Mouse (Mus musculus): ENCODE data around the gene Kif5a. TPM values are rescaled to one million over a fixed set of nuclear protein-coding genes. Genes with fewer than 3 reads are reported as not detected.

The Kif5a gene
- polyA plus RNA-seq, 1 experiment from 2014 or later = 118 TPM

DNA sequence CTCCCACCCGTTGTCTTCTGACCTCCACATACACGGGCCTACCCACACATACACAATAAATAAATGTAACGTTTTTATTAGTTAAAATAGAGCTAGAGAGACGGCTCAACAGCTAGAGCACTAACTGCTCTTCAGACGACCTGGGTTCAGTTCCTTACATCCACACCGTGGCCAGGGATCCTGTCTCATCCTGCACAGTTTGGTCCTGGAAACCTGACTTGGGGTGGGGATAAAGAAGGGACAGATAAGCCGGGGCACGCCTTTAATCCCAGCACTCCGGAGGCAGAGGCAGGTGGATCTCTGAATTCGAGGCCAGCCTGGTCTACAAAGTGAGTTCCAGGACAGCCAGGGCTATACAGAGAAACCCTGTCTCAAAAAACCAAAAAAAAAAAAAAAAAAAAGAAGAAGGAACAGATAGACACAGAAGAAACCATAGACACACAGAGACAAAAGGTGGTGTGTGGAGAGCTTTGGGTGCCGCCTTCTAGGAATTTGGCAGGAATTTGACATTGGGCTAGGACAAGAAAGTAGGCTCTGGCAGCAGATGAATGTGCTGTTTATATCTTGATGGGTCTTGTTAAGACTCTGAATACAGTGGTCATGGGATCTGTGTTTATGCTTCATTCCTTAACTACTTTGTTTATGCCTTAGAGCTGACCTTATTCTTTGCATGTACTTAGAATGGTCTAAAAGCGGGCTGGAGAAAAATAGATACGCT lies 49.3 kb downstream of the Kif5a start:
- 89% methylated on average over 13 of the region's 13 CpGs for WGBS
- DNase-seq (ENCODE audit: low spot score) (no peak), ATAC-seq (ENCODE audit: low FRiP score) (no peak)
- Histone ChIP-seq H3K4me1 (replicated peaks; ENCODE audit: control insufficient read depth, insufficient read depth, low read length) (peaks cover 17% of the 10 kb centered on the region), H3K27me3 (ENCODE audit: control insufficient read depth, insufficient read depth, low read length) (no peaks in the 10 kb centered on the region), H3K36me3 (replicated peaks; ENCODE audit: control insufficient read depth, insufficient read depth) (no peaks in the 10 kb centered on the region), H3K27ac (no peak overlapping the region), H3K9ac (no peak overlapping the region), H3K4me2 (replicated peaks) (no peak overlapping the region), H3K9me3 (ENCODE audit: control insufficient read depth, low read length) (no peaks in the 10 kb centered on the region), H3K4me3 (replicated peaks; ENCODE audit: low read length) (no peak overlapping the region)

DNA sequence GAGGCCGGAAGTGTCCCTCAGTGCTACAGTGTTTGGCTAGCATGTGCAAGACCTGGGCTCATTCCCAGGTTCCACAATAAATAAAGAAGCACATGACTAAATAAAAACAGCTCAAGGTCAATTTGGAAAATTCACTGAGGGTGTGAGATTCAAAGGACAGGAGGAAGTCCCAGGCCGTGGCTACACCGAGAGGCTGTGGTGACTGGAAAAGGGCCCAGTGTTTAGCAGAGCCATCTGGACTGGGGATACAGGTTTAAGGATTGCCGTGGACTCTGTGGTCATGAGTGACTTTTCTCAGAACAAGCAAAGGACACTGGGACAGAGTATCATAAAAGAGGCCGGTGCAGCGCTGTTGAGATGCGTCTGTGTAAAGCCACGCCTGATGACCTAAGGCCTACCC lies 49.9 kb downstream of the Kif5a start:
- no peak for ATAC-seq (ENCODE audit: low FRiP score)
- no peak overlapping the region for H3K4me3 ChIP-seq (replicated peaks; ENCODE audit: low read length)
- no peak overlapping the region for H3K4me2 ChIP-seq (replicated peaks)
- WGBS = 96% methylated on average over 8 of the region's 8 CpGs
- no peaks in the 10 kb centered on the region for H3K27me3 ChIP-seq (ENCODE audit: control insufficient read depth, insufficient read depth, low read length)
- no peak for DNase-seq (ENCODE audit: low spot score)
- H3K4me1 ChIP-seq (replicated peaks; ENCODE audit: control insufficient read depth, insufficient read depth, low read length) = peaks cover 17% of the 10 kb centered on the region
- H3K9ac ChIP-seq = no peak overlapping the region
- H3K36me3 ChIP-seq (replicated peaks; ENCODE audit: control insufficient read depth, insufficient read depth) = peaks cover 5% of the 10 kb centered on the region
- no peaks in the 10 kb centered on the region for H3K9me3 ChIP-seq (ENCODE audit: control insufficient read depth, low read length)
- no peak overlapping the region for H3K27ac ChIP-seq

DNA sequence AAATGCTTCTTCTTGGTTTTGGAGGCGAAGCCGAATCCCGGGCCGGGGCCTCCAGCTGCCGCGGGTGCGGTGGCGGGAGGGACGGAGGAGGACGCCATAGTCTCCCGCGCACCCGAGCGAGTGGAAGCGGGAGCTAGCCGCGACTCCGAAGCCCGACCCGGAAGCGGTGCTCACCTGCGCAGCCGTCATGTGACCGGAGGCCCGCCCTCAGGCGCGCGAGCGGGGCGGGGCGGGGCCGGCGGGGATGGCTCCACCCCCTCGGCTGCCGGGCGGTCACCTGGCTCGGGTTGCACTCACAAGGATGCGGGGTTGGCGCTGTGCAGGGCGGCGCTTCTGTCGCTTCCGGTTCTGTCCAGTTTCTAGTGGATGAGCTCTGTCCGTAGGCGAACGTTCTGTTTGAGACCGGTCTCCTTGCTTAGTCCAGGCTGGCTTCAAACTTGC lies 51.7 kb downstream of the Kif5a start, which contains the start of gene Pip4k2c:
Pip4k2c (minus strand) TSS at position 172 of the 441 bp plus-strand sequence.
- Histone ChIP-seq H3K4me1 (replicated peaks; ENCODE audit: control insufficient read depth, insufficient read depth, low read length) (peaks cover 17% of the 10 kb centered on the region), H3K36me3 (replicated peaks; ENCODE audit: control insufficient read depth, insufficient read depth) (peaks cover 23% of the 10 kb centered on the region), H3K27me3 (ENCODE audit: control insufficient read depth, insufficient read depth, low read length) (no peaks in the 10 kb centered on the region), H3K4me2 (replicated peaks) (peak within 1 kb of the TSS; percentile 89), H3K4me3 (replicated peaks; ENCODE audit: low read length) (peak within 1 kb of the TSS; percentile 73), H3K27ac (0 out of 2 replicates have a peak within 1 kb of the TSS, but pooled peaks have one; percentile 0), H3K9ac (peak within 1 kb of the TSS; percentile 75), H3K9me3 (ENCODE audit: control insufficient read depth, low read length) (no peaks in the 10 kb centered on the region)
- under 1% methylated on average over 47 of the region's 47 CpGs for WGBS
- ATAC-seq (ENCODE audit: low FRiP score) (peak; percentile 95), DNase-seq (ENCODE audit: low spot score) (peak; percentile 83)

DNA sequence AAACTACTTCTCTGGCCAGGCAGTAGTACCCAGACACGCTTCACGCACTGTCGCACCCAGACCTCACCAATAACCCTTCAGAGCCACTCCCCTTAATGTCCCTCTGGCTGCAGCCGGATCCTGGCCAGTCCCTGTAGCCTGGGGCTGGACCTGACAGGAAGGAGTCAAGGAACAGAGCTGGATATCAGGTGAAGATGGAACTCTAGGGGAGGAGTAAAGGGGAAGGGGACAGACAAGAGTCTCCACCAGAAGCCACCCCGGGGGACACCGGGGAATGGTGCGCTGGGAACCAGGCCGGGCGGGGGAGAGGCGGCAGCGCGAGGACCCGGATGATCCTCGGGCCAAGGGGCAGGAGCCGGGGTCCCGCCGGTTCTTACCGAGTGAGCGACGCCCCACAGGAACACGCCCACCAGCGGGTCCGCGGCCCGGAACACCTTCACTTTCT lies 52.2 kb downstream of the Kif5a start:
- no peaks in the 10 kb centered on the region for H3K9me3 ChIP-seq (ENCODE audit: control insufficient read depth, low read length)
- peaks cover 28% of the 10 kb centered on the region for H3K36me3 ChIP-seq (replicated peaks; ENCODE audit: control insufficient read depth, insufficient read depth)
- DNase-seq (ENCODE audit: low spot score) (no peak), ATAC-seq (ENCODE audit: low FRiP score) (peak; percentile 47)
- WGBS = 0% methylated on average over 25 of the region's 25 CpGs
- peak overlapping the region; percentile 75 for H3K9ac ChIP-seq
- H3K4me1 ChIP-seq (replicated peaks; ENCODE audit: control insufficient read depth, insufficient read depth, low read length) = peaks cover 17% of the 10 kb centered on the region
- H3K27me3 ChIP-seq (ENCODE audit: control insufficient read depth, insufficient read depth, low read length) = no peaks in the 10 kb centered on the region
- H3K4me3 ChIP-seq (replicated peaks; ENCODE audit: low read length) = peak overlapping the region; percentile 73
- no peak overlapping the region for H3K27ac ChIP-seq
- peak overlapping the region; percentile 89 for H3K4me2 ChIP-seq (replicated peaks)

DNA sequence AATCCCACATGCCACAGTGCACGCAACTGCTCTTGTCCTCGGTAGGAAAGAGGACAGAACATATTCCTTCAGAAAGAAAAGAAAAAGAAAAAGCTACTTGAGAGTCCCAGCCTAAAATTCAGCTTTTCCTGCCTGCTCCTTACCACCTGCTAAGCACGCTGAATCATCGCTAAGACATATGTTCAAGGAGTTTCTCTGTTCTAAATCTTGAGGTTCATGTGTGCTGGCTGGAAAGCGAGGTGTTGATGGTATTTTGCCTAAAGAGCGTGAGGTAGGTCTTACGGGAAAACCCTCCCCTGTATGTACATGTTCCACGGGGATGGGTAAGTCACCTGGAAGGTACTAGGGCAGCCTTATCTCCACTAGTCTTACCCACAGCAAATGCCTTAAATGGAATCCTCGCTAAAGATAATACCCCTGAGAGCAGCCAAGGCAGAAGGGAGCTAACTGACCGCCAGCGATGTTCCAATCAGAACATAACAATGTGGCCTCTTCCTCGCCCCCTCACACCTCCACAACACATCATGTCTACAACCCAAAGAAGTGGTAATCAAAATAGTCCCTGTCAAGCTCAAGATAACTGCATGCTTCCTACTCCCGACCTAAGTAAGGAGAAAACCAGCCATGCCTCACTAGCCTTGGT lies 53.1 kb downstream of the Kif5a start:
- Histone ChIP-seq H3K36me3 (replicated peaks; ENCODE audit: control insufficient read depth, insufficient read depth) (peaks cover 37% of the 10 kb centered on the region), H3K27ac (no peak overlapping the region), H3K4me3 (replicated peaks; ENCODE audit: low read length) (peak overlapping the region; percentile 73), H3K4me1 (replicated peaks; ENCODE audit: control insufficient read depth, insufficient read depth, low read length) (peaks cover 17% of the 10 kb centered on the region), H3K27me3 (ENCODE audit: control insufficient read depth, insufficient read depth, low read length) (no peaks in the 10 kb centered on the region), H3K9ac (peak overlapping the region; percentile 75; the same call in 1 of the 2 replicates), H3K4me2 (replicated peaks) (peak overlapping the region; percentile 89), H3K9me3 (ENCODE audit: control insufficient read depth, low read length) (no peaks in the 10 kb centered on the region)
- 87% methylated on average over 13 of the region's 13 CpGs for WGBS
- DNase-seq (ENCODE audit: low spot score) = no peak
- no peak for ATAC-seq (ENCODE audit: low FRiP score)

DNA sequence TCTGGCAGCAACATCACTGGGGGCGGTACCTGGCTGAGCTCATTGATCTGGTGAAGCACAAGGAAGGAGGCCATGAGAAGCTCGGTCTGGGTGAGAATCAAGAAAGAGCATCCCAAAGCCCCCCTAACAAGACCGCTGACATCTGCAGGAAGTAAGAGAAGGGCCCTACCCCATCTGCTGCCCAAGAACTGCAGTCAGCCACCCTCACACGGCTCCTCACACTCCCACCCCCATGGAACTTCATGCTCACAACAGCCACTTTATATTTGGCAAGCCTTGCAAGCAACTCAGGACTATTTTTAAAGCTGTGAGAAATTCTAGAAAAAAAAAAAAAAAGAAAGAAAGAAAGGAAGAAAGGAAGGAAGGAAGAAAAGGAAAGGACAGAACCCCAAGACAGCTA lies 54.2 kb downstream of the Kif5a start:
- Histone ChIP-seq H3K36me3 (replicated peaks; ENCODE audit: control insufficient read depth, insufficient read depth) (peaks cover 47% of the 10 kb centered on the region), H3K9ac (no peak overlapping the region), H3K27ac (no peak overlapping the region), H3K4me3 (replicated peaks; ENCODE audit: low read length) (no peak overlapping the region), H3K27me3 (ENCODE audit: control insufficient read depth, insufficient read depth, low read length) (no peaks in the 10 kb centered on the region), H3K4me1 (replicated peaks; ENCODE audit: control insufficient read depth, insufficient read depth, low read length) (peaks cover 17% of the 10 kb centered on the region), H3K9me3 (ENCODE audit: control insufficient read depth, low read length) (no peaks in the 10 kb centered on the region), H3K4me2 (replicated peaks) (no peak overlapping the region)
- no peak for DNase-seq (ENCODE audit: low spot score)
- no peak for ATAC-seq (ENCODE audit: low FRiP score)
- 88% methylated on average over 4 of the region's 4 CpGs for WGBS

DNA sequence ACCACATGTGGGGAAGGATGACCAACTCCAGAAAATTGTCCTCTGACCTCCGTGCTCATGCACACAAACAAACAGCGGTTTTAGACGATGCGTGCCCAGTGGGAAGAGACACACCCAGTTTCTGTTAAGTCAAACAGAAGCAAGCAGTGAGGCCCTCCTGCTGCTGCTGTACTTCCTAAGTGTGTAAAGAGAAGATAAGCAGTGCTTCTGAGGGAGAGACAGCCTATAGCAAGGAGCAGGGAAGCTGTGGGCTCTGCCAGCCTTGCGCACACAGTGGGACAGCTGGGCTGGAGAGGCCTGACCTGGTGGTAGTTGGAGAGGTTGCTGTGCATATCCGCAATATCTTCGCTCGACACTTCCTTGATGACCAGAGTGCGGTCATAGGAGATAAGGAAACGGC lies 57.8 kb downstream of the Kif5a start:
- Histone ChIP-seq H3K27ac (no peak overlapping the region), H3K4me3 (replicated peaks; ENCODE audit: low read length) (no peak overlapping the region), H3K4me1 (replicated peaks; ENCODE audit: control insufficient read depth, insufficient read depth, low read length) (peaks cover 8% of the 10 kb centered on the region), H3K27me3 (ENCODE audit: control insufficient read depth, insufficient read depth, low read length) (no peaks in the 10 kb centered on the region), H3K9ac (no peak overlapping the region), H3K4me2 (replicated peaks) (no peak overlapping the region), H3K9me3 (ENCODE audit: control insufficient read depth, low read length) (no peaks in the 10 kb centered on the region), H3K36me3 (replicated peaks; ENCODE audit: control insufficient read depth, insufficient read depth) (peaks cover 80% of the 10 kb centered on the region)
- ATAC-seq (ENCODE audit: low FRiP score) = no peak
- 92% methylated on average over 10 of the region's 10 CpGs for WGBS
- DNase-seq (ENCODE audit: low spot score) = no peak

DNA sequence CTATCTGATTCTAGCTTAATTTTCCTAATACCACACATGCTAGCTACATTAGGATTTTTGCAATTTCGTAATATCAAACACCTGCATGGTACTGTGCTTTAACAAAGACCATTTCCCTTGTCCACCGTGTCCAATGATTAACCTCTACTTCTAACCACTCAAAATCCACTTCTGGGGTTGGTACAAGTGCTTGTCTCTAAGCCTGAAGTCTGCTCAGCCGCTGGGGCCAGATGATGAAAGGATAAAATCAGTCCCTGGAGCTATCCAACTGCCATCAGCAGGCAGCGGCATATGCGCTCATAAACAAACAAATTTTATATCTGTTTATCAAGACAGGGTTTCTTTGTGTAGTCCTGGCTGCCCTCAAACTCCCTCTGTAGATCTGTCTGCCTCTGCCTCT lies 58.6 kb downstream of the Kif5a start:
- no peak for ATAC-seq (ENCODE audit: low FRiP score)
- H3K36me3 ChIP-seq (replicated peaks; ENCODE audit: control insufficient read depth, insufficient read depth) = peaks cover 88% of the 10 kb centered on the region

DNA sequence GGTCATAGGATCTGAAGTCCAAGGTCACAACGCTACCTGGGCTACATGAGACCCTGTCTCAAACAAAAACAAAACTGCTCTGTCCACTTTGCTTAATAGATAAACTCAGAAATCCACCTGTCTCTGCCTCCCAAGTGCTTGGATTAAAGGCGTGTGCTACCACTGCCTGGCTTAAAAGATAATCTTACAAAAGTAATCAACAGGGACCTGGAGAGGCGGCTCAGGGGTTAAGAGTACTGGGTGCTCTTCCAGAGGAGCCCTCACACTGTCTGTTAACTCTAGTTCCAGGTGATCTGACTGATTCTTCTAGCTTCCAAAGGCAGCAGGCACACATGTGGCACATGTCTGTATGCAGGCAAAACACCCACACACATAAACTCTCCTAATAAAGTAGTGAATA lies 60.0 kb downstream of the Kif5a start:
- ATAC-seq (ENCODE audit: low FRiP score) (no peak), DNase-seq (ENCODE audit: low spot score) (no peak)
- H3K36me3 ChIP-seq (replicated peaks; ENCODE audit: control insufficient read depth, insufficient read depth) = peaks cover 96% of the 10 kb centered on the region
- no peaks in the 10 kb centered on the region for H3K4me1 ChIP-seq (replicated peaks; ENCODE audit: control insufficient read depth, insufficient read depth, low read length)
- H3K9me3 ChIP-seq (ENCODE audit: control insufficient read depth, low read length) = no peaks in the 10 kb centered on the region
- no peaks in the 10 kb centered on the region for H3K27me3 ChIP-seq (ENCODE audit: control insufficient read depth, insufficient read depth, low read length)
- H3K9ac ChIP-seq = no peak overlapping the region
- H3K4me3 ChIP-seq (replicated peaks; ENCODE audit: low read length) = no peak overlapping the region
- no peak overlapping the region for H3K4me2 ChIP-seq (replicated peaks)
- H3K27ac ChIP-seq = no peak overlapping the region
- 93% methylated on average over 3 of the region's 3 CpGs for WGBS

More for the DNA sequence above, 58.6 kb downstream of the Kif5a start:
- DNase-seq (ENCODE audit: low spot score) = no peak
- Histone ChIP-seq H3K4me3 (replicated peaks; ENCODE audit: low read length) (no peak overlapping the region), H3K4me2 (replicated peaks) (no peak overlapping the region), H3K27ac (no peak overlapping the region), H3K9me3 (ENCODE audit: control insufficient read depth, low read length) (no peaks in the 10 kb centered on the region), H3K27me3 (ENCODE audit: control insufficient read depth, insufficient read depth, low read length) (no peaks in the 10 kb centered on the region), H3K9ac (no peak overlapping the region), H3K4me1 (replicated peaks; ENCODE audit: control insufficient read depth, insufficient read depth, low read length) (no peaks in the 10 kb centered on the region)
- 93% methylated on average over 5 of the region's 5 CpGs for WGBS

Data from hindbrain, embryonic 14.5 days (tissue).